Mouse (Mus musculus): ENCODE results near the gene Psmd14.

DNA sequence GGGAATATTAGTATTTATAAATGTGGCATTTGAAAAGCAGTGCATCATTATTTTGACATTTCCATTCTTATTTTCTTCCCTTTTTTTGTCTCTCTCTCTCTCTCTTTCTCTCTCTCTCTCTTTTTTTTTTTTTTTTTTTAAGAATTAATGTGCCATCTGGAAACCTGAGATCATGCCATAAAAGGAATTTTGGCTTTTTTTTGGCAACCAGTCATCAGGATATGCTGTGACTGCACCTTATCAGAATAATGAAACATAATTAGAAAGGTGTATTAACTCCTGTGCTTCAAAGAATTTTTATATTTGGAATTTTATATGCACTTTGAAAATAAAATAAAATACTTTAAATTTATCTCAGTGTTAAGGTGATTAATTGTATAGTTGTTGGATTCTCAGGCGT, 39.2 kb downstream of the Psmd14 start:
- no peak for TF ChIP-seq CTCF (IDR thresholded peaks at IDR 0.05; ENCODE audit: control insufficient read depth, insufficient read depth, insufficient replicate concordance, low read depth, low read length)
- no peak for TF ChIP-seq POLR2A (IDR thresholded peaks at IDR 0.05; ENCODE audit: control insufficient read depth, low read depth, low read length)
